Comparison of ENCODE assay signal across 12 mouse cellular contexts in genomic region chr6:88236513-88236912, GRCm38 (mm10). TPM values are rescaled to one million over a fixed set of nuclear protein-coding genes. Genes with fewer than 3 reads are reported as not detected.
DNase-seq lines count a peak whose midpoint lies in the region; ATAC-seq and TF ChIP-seq lines count a peak whose summit lies in the region.
"Had no signal": no experiment of that assay in that cellular context is flagged by ENCODE, and none has a peak within 500 bp of the region (broad histone marks: within the 10 kb centered on the region; RNA-seq: fewer than 3 reads in every experiment).

No protein-coding gene starts in this region.

- peak overlapping the region; percentile 54 for H3K4me2 ChIP-seq in heart, embryonic 11.5 days
- H3K4me2 ChIP-seq in lung, postnatal 0 days (replicated peaks; ENCODE audit: low read depth, low read length): no peak overlapping the region

- H3K36me3 ChIP-seq in heart, embryonic 11.5 days (ENCODE audit: control insufficient read depth, insufficient read depth, low read length): no peaks in the 10 kb centered on the region
- H3K36me3 ChIP-seq in lung, postnatal 0 days (ENCODE audit: insufficient read depth, low read length): no peaks in the 10 kb centered on the region
- H3K36me3 ChIP-seq: intestine, embryonic 15.5 days had no signal

- no peak for DNase-seq in heart, adult 11 months
- peak; percentile 40 for DNase-seq in retina, postnatal 1 day
- DNase-seq in retina, embryonic 14.5 days (ENCODE audit: low spot score): no peak
- DNase-seq in lung, postnatal 0 days (ENCODE audit: low spot score): peak; percentile 18
- DNase-seq in cerebellum, adult 11 months: no peak
- DNase-seq in cerebellum, postnatal 14 days: no peak
- DNase-seq: adrenal gland, postnatal 36 days; liver had no signal

- H3K4me1 ChIP-seq in heart, embryonic 11.5 days (ENCODE audit: control insufficient read depth, insufficient read depth, low read length): peaks cover 14% of the 10 kb centered on the region
- no peaks in the 10 kb centered on the region for H3K4me1 ChIP-seq in lung, postnatal 0 days (ENCODE audit: insufficient read depth, low read depth, low read length)

- no peak overlapping the region; the same call in 1 of the 2 replicates for H3K9ac ChIP-seq in heart, embryonic 11.5 days (ENCODE audit: low read depth, low read length)
- H3K9ac ChIP-seq in lung, postnatal 0 days (replicated peaks; ENCODE audit: low read depth): no peak overlapping the region

- H3K9me3 ChIP-seq in heart, embryonic 11.5 days (replicated peaks; ENCODE audit: control insufficient read depth, low read length): no peaks in the 10 kb centered on the region
- H3K9me3 ChIP-seq in lung, postnatal 0 days (ENCODE audit: low read length): no peaks in the 10 kb centered on the region
- H3K9me3 ChIP-seq: intestine, embryonic 15.5 days had no signal

- peaks cover 44% of the 10 kb centered on the region for H3K27me3 ChIP-seq in heart, embryonic 11.5 days (ENCODE audit: control insufficient read depth, insufficient read depth, low read length)
- H3K27me3 ChIP-seq in lung, postnatal 0 days (replicated peaks; ENCODE audit: insufficient read depth, low read length): no peaks in the 10 kb centered on the region

- ATAC-seq in heart, embryonic 11.5 days (replicated peaks; ENCODE audit: insufficient number of reproducible peaks, low FRiP score, low TSS enrichment): peak; percentile 34; the same call in 1 of the 2 replicates
- ATAC-seq in lung, postnatal 0 days: no peak
- ATAC-seq in monocyte, adult 5-6 weeks (replicated peaks; ENCODE audit: insufficient number of reproducible peaks, low FRiP score, low TSS enrichment, poor library complexity, severe bottlenecking): no peak
- ATAC-seq: intestine, embryonic 15.5 days had no signal

- 15% methylated on average over 7 of the region's 7 CpGs for WGBS in heart, embryonic 11.5 days (ENCODE audit: insufficient replicate concordance)
- 24% methylated on average over 7 of the region's 7 CpGs for WGBS in lung, postnatal 0 days

- TF ChIP-seq CTCF in lung, postnatal 0 days (IDR thresholded peaks at IDR 0.05): no peak

- H3K4me3 ChIP-seq in heart, embryonic 11.5 days (ENCODE audit: low read depth, low read length): no peak overlapping the region
- no peak overlapping the region for H3K4me3 ChIP-seq in lung, postnatal 0 days (ENCODE audit: low read depth, low read length)
- H3K4me3 ChIP-seq: intestine, embryonic 15.5 days had no signal

- no peak overlapping the region for H3K27ac ChIP-seq in heart, embryonic 11.5 days (ENCODE audit: low read depth, low read length)
- no peak overlapping the region for H3K27ac ChIP-seq in lung, postnatal 0 days (ENCODE audit: low read length)
- H3K27ac ChIP-seq: intestine, embryonic 15.5 days had no signal

- TF ChIP-seq EP300 in lung, postnatal 0 days (IDR thresholded peaks at IDR 0.05): no peak

RNA-seq across cellular contexts. Expression of gene Dnajb8, which starts 14.4 kb away (rescaled TPM):
- polyA plus RNA-seq in heart, embryonic 11.5 days (2014; fragmentation: Nextera tagmentation; extraction: Ambion mirVana): not detected in 2 replicates
- polyA plus RNA-seq in lung, postnatal 0 days (2015; fragmentation: Nextera tagmentation; extraction: Ambion mirVana): not detected in 2 replicates
- total RNA-seq in monocyte, adult 5-6 weeks (2017): 1.4 TPM in 1 of 3 replicates, not detected in the others
- total RNA-seq: adrenal gland, postnatal 36 days had no signal
- polyA plus RNA-seq: intestine, embryonic 15.5 days; urinary bladder, adult 2 months had no signal

RNA-seq across cellular contexts. Expression of gene Gata2, which starts 42.8 kb away (rescaled TPM):
- polyA plus RNA-seq in heart, embryonic 11.5 days (2014; fragmentation: Nextera tagmentation; extraction: Ambion mirVana): 14.3 and 14.5 TPM in 2 replicates
- polyA plus RNA-seq in lung, postnatal 0 days (2015; fragmentation: Nextera tagmentation; extraction: Ambion mirVana): 86.2 and 104 TPM in 2 replicates
- total RNA-seq in monocyte, adult 5-6 weeks (2017): 15.4 to 30.8 TPM (median 28.8 TPM) in 3 replicates

Comparison
In these comparisons a context has a peak if more than half of its experiments do, and no peak if none do; other contexts are left out.
1. DNase-seq: peak in retina, postnatal 1 day (single experiment) and lung, postnatal 0 days (single experiment); none in heart, adult 11 months (single experiment), retina, embryonic 14.5 days (single experiment), cerebellum, adult 11 months (single experiment) and cerebellum, postnatal 14 days (0 of 2).